37 mouse cellular contexts compared by ENCODE assay signal in the genomic region with DNA sequence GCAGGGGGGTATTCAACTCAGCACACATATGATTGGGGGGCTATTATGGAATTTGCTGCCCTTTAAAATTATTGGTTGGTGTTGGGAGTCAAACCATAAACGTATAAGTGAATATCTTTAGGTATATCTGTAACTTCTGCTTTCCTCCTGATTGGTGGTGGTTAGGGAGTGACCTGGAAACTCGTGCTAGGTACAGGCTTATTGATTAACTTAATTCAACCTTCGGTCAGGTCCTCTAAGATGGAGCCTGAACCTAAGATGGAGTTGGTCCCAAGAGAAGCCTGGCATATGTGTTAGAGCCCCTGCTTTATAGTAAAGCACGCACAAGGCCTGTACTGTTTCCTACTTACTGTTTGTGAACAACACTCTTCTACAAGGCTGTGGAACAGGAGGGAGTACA. TPM values are rescaled to one million over a fixed set of nuclear protein-coding genes. Genes with fewer than 3 reads are reported as not detected.
"Had no signal": no experiment of that assay in that cellular context is flagged by ENCODE, and none has a peak within 500 bp of the region (broad histone marks: within the 10 kb centered on the region; RNA-seq: fewer than 3 reads in every experiment).

No protein-coding gene starts in this region.

- DNase-seq: gastrocnemius, postnatal 14 days; gastrocnemius, postnatal 36 days; heart, adult 18-20 months; heart, postnatal 14 days; heart, postnatal 36 days; kidney, adult 11 months; kidney, postnatal 25 days; layer of hippocampus, adult 9-11 months; layer of hippocampus, postnatal 36 days; left cerebral cortex, postnatal 4 days had no signal

- H3K4me1 ChIP-seq: heart, embryonic 10.5 days; hindbrain, embryonic 13.5 days; hindbrain, embryonic 15.5 days; limb, embryonic 15.5 days had no signal

- ATAC-seq: hindbrain, postnatal 0 days; intestine, embryonic 16.5 days; liver, embryonic 12.5 days had no signal

- H3K27me3 ChIP-seq: heart, embryonic 13.5 days; heart, embryonic 15.5 days; hindbrain, embryonic 13.5 days; hindbrain, embryonic 15.5 days; kidney, embryonic 15.5 days; limb, embryonic 13.5 days; limb, embryonic 15.5 days had no signal

- H3K36me3 ChIP-seq: heart, embryonic 10.5 days; heart, embryonic 13.5 days; heart, embryonic 15.5 days; hindbrain, embryonic 13.5 days; hindbrain, embryonic 15.5 days; kidney, embryonic 15.5 days; limb, embryonic 13.5 days; limb, embryonic 15.5 days had no signal

- H3K4me3 ChIP-seq: heart, embryonic 10.5 days; heart, embryonic 13.5 days; heart, embryonic 15.5 days; hindbrain, embryonic 13.5 days; hindbrain, embryonic 15.5 days; kidney, embryonic 15.5 days; limb, embryonic 13.5 days; limb, embryonic 15.5 days; liver, embryonic 12.5 days had no signal

- H3K4me2 ChIP-seq: heart, embryonic 13.5 days; heart, embryonic 15.5 days; hindbrain, embryonic 13.5 days; hindbrain, embryonic 15.5 days; kidney, embryonic 15.5 days; limb, embryonic 13.5 days; limb, embryonic 15.5 days; liver, embryonic 12.5 days had no signal

- H3K9ac ChIP-seq: heart, embryonic 13.5 days; heart, embryonic 15.5 days; hindbrain, embryonic 13.5 days; hindbrain, embryonic 15.5 days; kidney, embryonic 15.5 days; limb, embryonic 13.5 days; limb, embryonic 15.5 days; liver, embryonic 12.5 days; liver, embryonic 14.5 days had no signal

- H3K9me3 ChIP-seq: heart, embryonic 10.5 days; heart, embryonic 13.5 days; heart, embryonic 15.5 days; hindbrain, embryonic 13.5 days; hindbrain, embryonic 15.5 days; kidney, embryonic 15.5 days; limb, embryonic 13.5 days; limb, embryonic 15.5 days; liver, embryonic 12.5 days had no signal

- H3K27ac ChIP-seq: heart, embryonic 10.5 days; heart, embryonic 13.5 days; heart, embryonic 15.5 days; hindbrain, embryonic 13.5 days; hindbrain, embryonic 15.5 days; hindbrain, postnatal 0 days; kidney, embryonic 15.5 days; kidney, postnatal 0 days; limb, embryonic 13.5 days; limb, embryonic 15.5 days; liver, embryonic 12.5 days; liver, embryonic 14.5 days had no signal

RNA-seq across cellular contexts. Expression of a gene that starts 46.7 kb away (rescaled TPM):
- total RNA-seq: gastrocnemius, adult 18-20 months; gastrocnemius, postnatal 14 days; gastrocnemius, postnatal 36 days; heart, adult 8-10 months; hematopoietic stem cell, adult 5-6 weeks; hindbrain, postnatal 0 days; layer of hippocampus, adult 18-20 months; layer of hippocampus, adult 8-10 months; layer of hippocampus, postnatal 14 days; layer of hippocampus, postnatal 36 days; left cerebral cortex, adult 18-20 months; left cerebral cortex, adult 8-10 months; left cerebral cortex, postnatal 10 days; left cerebral cortex, postnatal 25 days; left cerebral cortex, postnatal 4 days had no signal
- polyA plus RNA-seq: heart, embryonic 10.5 days; heart, embryonic 13.5 days; heart, embryonic 15.5 days; heart, postnatal 0 days; hindbrain, embryonic 11.5 days; hindbrain, embryonic 13.5 days; hindbrain, embryonic 15.5 days; intestine, embryonic 14.5 days; kidney, embryonic 15.5 days; limb, embryonic 11.5 days; limb, embryonic 13.5 days; limb, embryonic 15.5 days; liver, embryonic 12.5 days had no signal
